Mouse (Mus musculus) urinary bladder, adult 2 months (tissue): ENCODE measurements around the gene Tinf2. TPM values are rescaled to one million over a fixed set of nuclear protein-coding genes. Genes with fewer than 3 reads are reported as not detected.
A peak's percentile ranks its signal among the peaks of the same experiment; 100 is the strongest.

Experiments
- DNase-seq: peaks from one replicate; pipeline ENCODE4 v3.0.0; 2022; ENCODE audit warnings: low spot score
- polyA plus RNA-seq: library from polyadenylated mRNA; depleted of rRNA; stranded (reverse); fragments of >200 nt; gene quantifications from 2 replicates; pipeline ENCODE4 v1.2.3, GENCODE M21; 2012; rRNA removed

Tinf2 gene
- polyA plus RNA-seq, 1 experiment = 22.9 TPM

DNA sequence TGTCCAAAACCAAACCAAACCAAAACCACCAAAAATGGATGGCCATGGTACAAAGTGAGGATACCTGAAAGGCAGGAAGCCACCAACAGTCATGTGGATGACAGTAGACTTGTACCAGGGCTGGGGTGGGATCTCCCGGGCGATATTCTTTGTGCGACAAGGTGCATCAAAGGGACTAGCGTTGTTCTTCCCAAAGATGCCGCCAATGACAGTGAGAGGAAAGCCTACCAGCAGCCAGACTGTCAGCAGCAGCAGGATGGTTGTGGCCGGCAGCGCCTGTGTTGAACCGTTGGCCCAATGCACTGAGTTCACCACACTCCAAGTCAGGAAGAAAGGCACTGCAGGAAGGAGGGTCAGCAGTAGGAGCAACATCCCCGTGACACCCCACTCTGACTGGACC lies 43.8 kb downstream of the Tinf2 start, which contains the start of gene Gm49378:
Gene Gm49378, minus strand, starts transcription at position 101 of the 400 bp plus-strand sequence.
- DNase-seq = no peak

DNA sequence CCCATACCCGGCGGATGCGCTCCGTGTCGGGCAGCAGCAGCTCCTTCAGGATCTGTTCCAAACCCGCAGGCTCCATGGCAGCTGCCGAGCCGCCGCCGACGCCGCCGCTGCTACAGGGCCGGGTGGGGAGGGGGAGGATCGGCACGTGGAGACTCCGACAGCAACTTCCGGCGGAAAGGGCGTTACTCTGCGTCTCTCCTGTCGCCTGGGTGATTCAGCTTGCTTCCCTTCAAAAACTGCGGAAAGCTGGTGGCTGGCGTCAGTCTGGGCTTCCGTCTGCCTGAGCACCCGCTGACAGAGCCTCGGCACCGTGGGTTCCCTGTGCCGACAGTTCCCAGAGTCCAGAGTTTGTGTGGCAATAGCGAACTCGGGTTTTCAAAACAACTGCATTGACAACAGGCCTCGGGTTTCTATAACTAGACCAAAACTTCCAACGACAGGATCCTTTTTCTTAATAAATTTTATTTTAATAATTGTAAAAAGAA lies 46.1 kb downstream of the Tinf2 start, which contains the start of gene Ipo4:
Gene Ipo4, minus strand, starts transcription at position 435 of the 485 bp plus-strand sequence.
- peak; percentile 60 for DNase-seq

DNA sequence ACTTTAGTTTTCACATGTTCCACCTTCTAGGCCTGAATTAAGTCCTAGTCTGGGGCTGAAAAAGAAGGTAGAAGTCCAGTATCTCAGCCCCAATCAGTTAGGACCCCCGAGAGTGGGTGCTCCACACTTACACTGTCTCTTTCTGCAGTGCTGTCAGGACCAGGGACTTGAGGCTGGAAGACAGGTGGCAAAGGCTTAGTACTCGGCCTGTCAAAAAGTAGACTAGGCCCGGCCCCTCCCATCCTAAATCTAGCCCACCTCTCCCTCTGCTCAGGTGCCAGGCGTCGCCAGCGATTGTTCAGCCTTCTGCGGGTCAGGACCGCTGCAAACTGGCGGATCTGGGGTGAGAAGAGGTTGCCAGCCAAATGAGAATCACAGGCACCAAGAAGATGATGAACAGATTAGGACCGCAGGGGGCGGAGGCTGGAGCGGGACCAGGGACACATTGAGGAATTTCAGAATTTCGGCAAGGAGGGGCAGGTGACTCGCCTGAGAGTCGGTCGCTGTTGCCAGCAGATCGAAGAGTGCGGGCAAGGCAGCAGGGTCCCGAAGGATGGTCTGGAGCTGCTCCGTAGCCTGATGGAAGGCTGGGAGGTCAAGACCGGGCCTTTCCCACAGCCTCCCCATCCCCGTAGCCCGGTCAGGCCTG lies 46.6 kb downstream of the Tinf2 start:
- no peak for DNase-seq

DNA sequence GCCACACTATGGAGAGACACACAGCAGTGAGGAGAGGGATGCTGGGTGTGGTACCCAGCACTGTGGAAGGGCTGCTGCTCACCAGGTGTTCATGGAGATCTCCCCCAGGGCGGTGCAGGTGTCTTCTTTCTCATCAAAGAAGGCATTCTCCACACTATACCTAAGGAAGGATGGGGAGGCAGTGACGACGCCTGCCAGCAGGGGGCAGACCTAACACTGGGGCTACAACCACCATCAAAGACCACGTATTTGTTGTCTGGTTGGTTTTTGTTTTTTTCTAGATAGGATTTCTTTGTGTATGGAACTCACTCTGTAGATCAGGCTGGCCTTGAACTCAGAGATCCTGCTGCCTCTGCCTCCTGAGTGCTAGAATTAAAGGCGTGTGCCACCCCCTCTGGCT lies 52.3 kb downstream of the Tinf2 start:
- no peak for DNase-seq

- DNase-seq = no peak
Observed at GRCm38 (mm10) chr14:55628077-55628827, 53.4 kb downstream of the Tinf2 start.

Other genes with a start within 250 kb of the Tinf2 start
- gene Dhrs4, start 203.1 kb downstream of the Tinf2 start, polyA plus RNA-seq = 38.9 and 44.7 TPM in 2 replicates
- gene Carmil3, start 191.2 kb downstream of the Tinf2 start, polyA plus RNA-seq = 2.5 and 2.6 TPM in 2 replicates
- 2.5 and 3.0 TPM in 2 replicates for gene Cpne6, start 171.4 kb downstream of the Tinf2 start, polyA plus RNA-seq
- not detected in 2 replicates for gene Nrl, start 156.8 kb downstream of the Tinf2 start, polyA plus RNA-seq
- 44.7 and 52.2 TPM in 2 replicates for gene Pck2, start 141.6 kb downstream of the Tinf2 start, polyA plus RNA-seq
- 87.0 and 88.2 TPM in 2 replicates for gene Dcaf11, start 121.8 kb downstream of the Tinf2 start, polyA plus RNA-seq
- gene A730061H03Rik, start 121.4 kb downstream of the Tinf2 start, polyA plus RNA-seq = 0.55 and 1.1 TPM in 2 replicates
- gene Fitm1, start 106.2 kb downstream of the Tinf2 start, polyA plus RNA-seq = 0.25 TPM in 1 of 2 replicates, not detected in the other
- 136 and 167 TPM in 2 replicates for gene Psme1, start 103.7 kb downstream of the Tinf2 start, polyA plus RNA-seq
- 19.3 and 21.2 TPM in 2 replicates for gene Emc9, start 96.5 kb downstream of the Tinf2 start, polyA plus RNA-seq
- gene Psme2, start 90.7 kb downstream of the Tinf2 start, polyA plus RNA-seq = 134 and 144 TPM in 2 replicates
- gene Rnf31, start 90.1 kb downstream of the Tinf2 start, polyA plus RNA-seq = 15.7 and 20.4 TPM in 2 replicates
- 29.5 and 35.1 TPM in 2 replicates for gene Irf9, start 78.2 kb downstream of the Tinf2 start, polyA plus RNA-seq
- gene Rec8, start 63.8 kb downstream of the Tinf2 start, polyA plus RNA-seq = 2.8 and 3.3 TPM in 2 replicates
- gene Ipo4, start 45.9 kb downstream of the Tinf2 start, polyA plus RNA-seq = 79.9 and 83.8 TPM in 2 replicates
- 0.89 and 1.7 TPM in 2 replicates for gene Gm49378, start 43.9 kb downstream of the Tinf2 start, polyA plus RNA-seq
- 46.6 and 47.0 TPM in 2 replicates for gene Tm9sf1, start 38.0 kb downstream of the Tinf2 start, polyA plus RNA-seq
- 1.1 and 1.4 TPM in 2 replicates for gene Tssk4, start 31.6 kb downstream of the Tinf2 start, polyA plus RNA-seq
- gene Mdp1, start 21.3 kb downstream of the Tinf2 start, polyA plus RNA-seq = 37.0 and 42.4 TPM in 2 replicates
- 28.1 and 32.9 TPM in 2 replicates for gene Gmpr2, start 9.9 kb downstream of the Tinf2 start, polyA plus RNA-seq
- gene Nedd8, start 9.7 kb downstream of the Tinf2 start, polyA plus RNA-seq = 250 and 278 TPM in 2 replicates
- 1.1 and 1.4 TPM in 2 replicates for gene Tgm1, start 32.1 kb upstream of the Tinf2 start, polyA plus RNA-seq
- gene Rabggta, start 40.4 kb upstream of the Tinf2 start, polyA plus RNA-seq = 25.9 and 34.6 TPM in 2 replicates
- 75.5 and 83.1 TPM in 2 replicates for gene Dhrs1, start 63.9 kb upstream of the Tinf2 start, polyA plus RNA-seq
- 13.8 TPM in 2 replicates for gene Nop9, start 63.9 kb upstream of the Tinf2 start, polyA plus RNA-seq
- 0.18 and 0.25 TPM in 2 replicates for gene Cideb, start 76.6 kb upstream of the Tinf2 start, polyA plus RNA-seq
- 0.06 TPM in 2 replicates for gene Ltb4r2, start 79.6 kb upstream of the Tinf2 start, polyA plus RNA-seq
- 1.6 and 1.7 TPM in 2 replicates for gene Ltb4r1, start 84.1 kb upstream of the Tinf2 start, polyA plus RNA-seq
- gene Adcy4, start 102.3 kb upstream of the Tinf2 start, polyA plus RNA-seq = 7.2 and 9.4 TPM in 2 replicates
- gene Ripk3, start 107.0 kb upstream of the Tinf2 start, polyA plus RNA-seq = 7.0 and 8.9 TPM in 2 replicates
- gene Nfatc4, start 141.3 kb upstream of the Tinf2 start, polyA plus RNA-seq = 37.9 and 44.3 TPM in 2 replicates
- gene Nynrin, start 172.2 kb upstream of the Tinf2 start, polyA plus RNA-seq = 6.2 and 11.2 TPM in 2 replicates
- gene Cbln3, start 202.6 kb upstream of the Tinf2 start, polyA plus RNA-seq = 0.22 and 0.45 TPM in 2 replicates
- gene Khnyn, start 203.1 kb upstream of the Tinf2 start, polyA plus RNA-seq = 26.2 and 26.8 TPM in 2 replicates
- 54.6 and 63.6 TPM in 2 replicates for gene Sdr39u1, start 218.5 kb upstream of the Tinf2 start, polyA plus RNA-seq